Mouse (Mus musculus) ovary, postnatal 14 days (tissue): ENCODE results near the gene Cfap57.

ENCODE experiments used
- DNase-seq: peaks from one replicate; pipeline ENCODE4 v3.0.0; 2022; ENCODE audit warnings: low spot score

The Cfap57 gene

GRCm38 (mm10) chr4:118564062-118564925 lies 56.3 kb downstream of the Cfap57 start:
- no peak for DNase-seq

- no peak for DNase-seq
Measured at GRCm38 (mm10) chr4:118553039-118553649, 67.4 kb downstream of the Cfap57 start.

GRCm38 (mm10) chr4:118548130-118548480 lies 72.5 kb downstream of the Cfap57 start:
- peak; percentile 30 for DNase-seq

- DNase-seq = peak; percentile 59
Measured at GRCm38 (mm10) chr4:118547424-118548129, 73.0 kb downstream of the Cfap57 start.

- no peak for DNase-seq
Measured at GRCm38 (mm10) chr4:118544441-118545127, 76.0 kb downstream of the Cfap57 start.

- peak; percentile 46 for DNase-seq
Measured at GRCm38 (mm10) chr4:118543592-118544260, 76.9 kb downstream of the Cfap57 start, which contains the start of gene Tmem125. Gene Tmem125 (minus strand): TSS chr4:118544044.

DNA sequence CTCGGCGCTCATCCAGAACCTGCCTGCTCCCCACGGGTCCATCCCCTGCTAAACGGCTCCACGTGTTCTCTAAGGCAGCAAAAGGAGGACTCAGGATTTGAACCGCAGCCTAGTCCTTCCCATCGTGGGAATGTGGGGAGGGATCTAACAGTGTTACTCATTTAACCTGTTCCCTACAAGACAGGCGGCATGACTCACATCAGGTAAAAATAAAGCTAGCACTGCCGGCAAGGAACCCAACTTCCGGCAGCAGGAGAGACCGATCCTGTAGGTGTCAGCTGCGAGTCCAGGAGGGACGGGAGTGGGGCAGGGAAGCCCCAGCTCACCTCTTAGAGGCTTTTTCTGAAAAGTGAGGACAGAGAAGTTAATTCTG lies 77.4 kb downstream of the Cfap57 start:
- DNase-seq = no peak

DNA sequence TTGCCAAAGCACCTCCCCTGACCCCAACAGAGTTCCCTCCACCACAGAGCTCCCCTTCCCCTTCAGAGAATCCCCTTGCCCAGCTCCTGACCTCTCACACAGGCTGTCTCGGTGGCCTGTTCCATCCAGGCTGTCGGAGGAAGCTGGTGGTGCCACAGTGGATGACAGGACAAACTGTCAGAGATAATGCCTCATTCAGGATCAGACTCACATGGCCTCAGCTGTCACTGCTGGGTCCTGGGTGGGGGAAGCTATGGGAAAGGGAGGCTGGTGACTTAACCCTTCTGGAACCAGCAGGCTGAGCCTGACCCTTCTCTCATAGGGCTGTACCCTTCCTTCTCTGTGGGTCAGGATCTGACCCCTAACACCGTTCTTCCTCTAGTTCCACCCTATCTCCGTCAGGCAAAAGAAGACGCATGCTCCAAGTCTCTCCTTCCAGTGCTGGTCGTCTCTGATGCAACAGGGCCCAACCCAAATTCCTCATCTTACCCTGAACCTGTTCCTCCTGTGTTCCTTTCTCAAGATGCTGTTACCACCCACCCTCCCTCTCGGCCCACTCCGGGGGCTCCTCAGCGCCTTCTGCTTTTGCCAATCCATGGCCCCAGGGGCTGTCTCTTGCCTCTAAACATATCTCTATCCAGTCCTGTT lies 77.9 kb downstream of the Cfap57 start:
- DNase-seq = no peak

GRCm38 (mm10) chr4:118539904-118540303 lies 80.7 kb downstream of the Cfap57 start:
- DNase-seq = no peak

- no peak for DNase-seq
Measured at GRCm38 (mm10) chr4:118537801-118538200, 82.8 kb downstream of the Cfap57 start.

DNA sequence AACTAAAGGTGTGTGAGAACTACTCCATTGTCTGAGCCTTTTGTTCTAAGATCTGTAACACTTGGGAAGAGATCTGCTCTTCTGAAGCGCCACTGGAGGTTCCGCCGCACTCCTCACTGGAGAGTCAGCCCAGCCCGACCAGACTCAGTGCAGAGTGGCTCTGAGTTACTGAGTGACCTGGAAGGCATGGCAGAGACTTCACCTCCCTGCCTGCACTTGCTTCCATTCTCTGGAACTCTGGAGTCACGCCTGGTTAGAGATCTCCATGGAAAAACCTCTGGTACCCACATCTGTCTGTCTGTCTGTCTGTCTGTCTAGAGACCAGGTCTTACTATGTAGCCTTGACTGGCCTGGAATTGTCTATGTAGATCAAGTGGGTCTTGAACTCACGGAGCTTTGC lies 85.0 kb downstream of the Cfap57 start:
- no peak for DNase-seq

DNA sequence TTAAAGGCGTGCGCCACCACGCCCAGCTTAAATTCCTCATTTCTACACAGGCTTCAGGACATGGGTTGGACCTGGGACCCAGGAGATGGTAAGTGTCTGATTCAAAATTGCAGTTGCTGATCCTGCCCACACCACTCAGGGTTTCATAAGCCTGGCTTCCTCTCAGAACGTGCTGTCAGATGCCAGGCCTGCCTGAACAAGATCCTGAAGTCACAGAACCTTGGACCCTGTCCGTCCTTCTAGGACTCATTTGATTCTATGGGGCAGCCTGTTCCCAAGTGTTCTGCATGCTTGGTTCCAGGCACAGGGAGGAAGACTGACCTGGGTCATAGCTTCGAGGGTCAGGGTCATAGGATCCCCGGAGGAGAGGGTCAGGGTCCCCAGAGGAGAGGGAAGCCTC lies 87.0 kb downstream of the Cfap57 start:
- no peak for DNase-seq

GRCm38 (mm10) chr4:118533156-118533555 lies 87.4 kb downstream of the Cfap57 start:
- no peak for DNase-seq

DNA sequence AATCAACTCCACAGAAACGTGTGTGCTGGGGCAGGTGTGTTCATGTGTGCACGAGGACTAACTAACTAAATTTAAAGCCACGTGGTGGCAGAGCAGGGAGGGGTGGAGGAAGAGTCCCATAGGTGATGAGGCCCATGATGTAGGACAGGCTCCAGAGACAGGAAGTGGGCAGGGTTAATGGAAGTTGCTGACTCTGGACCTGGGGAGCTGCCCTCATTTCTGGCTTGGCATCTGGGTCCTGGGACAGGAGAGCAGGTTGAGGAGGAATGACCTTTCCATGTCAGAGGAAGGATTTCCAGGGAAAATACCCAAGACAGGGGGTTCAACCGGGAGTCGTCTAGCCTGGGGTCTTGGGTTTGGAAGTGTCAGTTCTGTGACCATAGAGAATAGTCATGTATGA lies 87.9 kb downstream of the Cfap57 start:
- no peak for DNase-seq

- DNase-seq = no peak
Measured at GRCm38 (mm10) chr4:118527720-118528119, 92.9 kb downstream of the Cfap57 start.

DNA sequence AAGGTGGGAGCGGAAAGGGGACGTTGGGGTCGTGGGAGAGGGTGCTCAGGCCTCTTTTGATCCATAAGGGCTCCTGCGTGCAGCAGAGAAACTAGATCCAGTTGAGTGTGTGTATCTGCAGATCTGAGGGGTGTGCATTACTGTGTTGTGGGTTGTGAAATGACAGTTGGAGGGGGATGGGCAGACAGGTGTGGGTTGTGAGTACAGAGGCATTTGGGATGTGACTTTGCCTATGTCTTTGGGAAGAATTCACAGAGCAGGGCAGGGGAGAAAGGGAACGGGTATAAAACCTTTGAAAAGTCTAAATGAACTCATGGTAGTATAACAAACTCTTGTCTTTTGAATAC lies 93.3 kb downstream of the Cfap57 start:
- no peak for DNase-seq

- peak; percentile 38 for DNase-seq
Measured at GRCm38 (mm10) chr4:118526408-118527334, 93.9 kb downstream of the Cfap57 start, which contains the start of gene 2610528J11Rik. Gene 2610528J11Rik (plus strand): TSS chr4:118526999.

GRCm38 (mm10) chr4:118525779-118526178 lies 94.8 kb downstream of the Cfap57 start:
- DNase-seq = no peak

DNA sequence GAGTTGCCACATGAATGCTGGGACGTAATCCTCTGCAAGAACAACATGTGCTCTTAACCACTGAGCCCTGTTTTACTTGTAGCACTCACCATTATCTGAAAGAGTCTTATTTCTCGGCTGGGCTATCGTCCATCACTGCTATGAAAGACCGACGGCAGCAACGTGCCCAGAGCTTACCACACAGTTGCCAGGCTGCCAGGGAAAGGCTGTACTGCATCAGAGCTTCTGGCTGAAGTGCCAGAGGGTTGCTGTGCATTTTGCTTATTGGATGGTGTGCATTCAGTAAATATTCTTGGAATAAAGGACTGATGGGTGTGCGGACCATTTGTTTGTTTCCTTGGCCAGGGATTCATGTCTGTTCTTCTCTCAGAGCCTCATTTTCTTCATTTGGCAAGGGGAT lies 96.6 kb downstream of the Cfap57 start:
- DNase-seq = no peak

GRCm38 (mm10) chr4:118522248-118522647 lies 98.3 kb downstream of the Cfap57 start:
- no peak for DNase-seq
